Mouse (Mus musculus) inflammation-experienced regulatory T-cells, adult 6 months (primary cell): Measurements from ENCODE around the gene Acadvl. TPM values are rescaled to one million over a fixed set of nuclear protein-coding genes. Genes with fewer than 3 reads are reported as not detected.

Experiments
- ATAC-seq: one replicate; pipeline ENCODE4 v1.8.0; 2017
- polyA plus RNA-seq, 3 experiments: library from polyadenylated mRNA; unstranded; fragments of 100-300 nt; shearing (Covaris generic); gene quantifications; one replicate each; pipeline ENCODE4 v1.2.1; 2017

Acadvl gene
- polyA plus RNA-seq, result 100 to 1,000 TPM; 110 to 132 (median 128) TPM

- ATAC-seq, result peak; percentile 78
Measured at GRCm38 (mm10) chr11:70014880-70015558, at the start of gene Acadvl. Gene Acadvl (minus strand): TSS chr11:70015411.

- ATAC-seq, result no peak
Measured at GRCm38 (mm10) chr11:70063053-70063452, 47.8 kb upstream of the Acadvl start.

GRCm38 (mm10) chr11:70059930-70060329 lies 44.7 kb upstream of the Acadvl start:
- no peak for ATAC-seq

- ATAC-seq, result no peak
Measured at GRCm38 (mm10) chr11:70057805-70058204, 42.6 kb upstream of the Acadvl start.

- ATAC-seq, result no peak
Measured at GRCm38 (mm10) chr11:70055618-70056214, 40.5 kb upstream of the Acadvl start.

- no peak for ATAC-seq
Measured at GRCm38 (mm10) chr11:70053898-70054570, 38.8 kb upstream of the Acadvl start, which contains the start of gene Asgr1. Gene Asgr1 (plus strand): TSS chr11:70054085.

GRCm38 (mm10) chr11:70053156-70053555 lies 37.9 kb upstream of the Acadvl start:
- no peak for ATAC-seq

- no peak for ATAC-seq
Measured at GRCm38 (mm10) chr11:70049816-70050215, 34.6 kb upstream of the Acadvl start.

GRCm38 (mm10) chr11:70049366-70049765 lies 34.2 kb upstream of the Acadvl start:
- no peak for ATAC-seq

- no peak for ATAC-seq
Measured at GRCm38 (mm10) chr11:70045435-70045834, 30.2 kb upstream of the Acadvl start.

- no peak for ATAC-seq
Measured at GRCm38 (mm10) chr11:70043665-70044064, 28.5 kb upstream of the Acadvl start.

GRCm38 (mm10) chr11:70042309-70043085 lies 27.3 kb upstream of the Acadvl start:
- no peak for ATAC-seq

- no peak for ATAC-seq
Measured at GRCm38 (mm10) chr11:70040184-70040583, 25.0 kb upstream of the Acadvl start.

- ATAC-seq, result no peak
Measured at GRCm38 (mm10) chr11:70039631-70040030, 24.4 kb upstream of the Acadvl start.

- no peak for ATAC-seq
Measured at GRCm38 (mm10) chr11:70038174-70038573, 23.0 kb upstream of the Acadvl start.

GRCm38 (mm10) chr11:70031321-70031670 lies 16.1 kb upstream of the Acadvl start:
- ATAC-seq, result no peak

- ATAC-seq, result no peak
Measured at GRCm38 (mm10) chr11:70030651-70031320, 15.6 kb upstream of the Acadvl start.

GRCm38 (mm10) chr11:70029829-70030550 lies 14.8 kb upstream of the Acadvl start:
- peak; percentile 38 for ATAC-seq

GRCm38 (mm10) chr11:70029130-70029801 lies 14.1 kb upstream of the Acadvl start:
- ATAC-seq, result peak; percentile 89

- no peak for ATAC-seq
Measured at GRCm38 (mm10) chr11:70028401-70029129, 13.4 kb upstream of the Acadvl start.
